ENCODE assay signal across 11 mouse cellular contexts in the genomic region with DNA sequence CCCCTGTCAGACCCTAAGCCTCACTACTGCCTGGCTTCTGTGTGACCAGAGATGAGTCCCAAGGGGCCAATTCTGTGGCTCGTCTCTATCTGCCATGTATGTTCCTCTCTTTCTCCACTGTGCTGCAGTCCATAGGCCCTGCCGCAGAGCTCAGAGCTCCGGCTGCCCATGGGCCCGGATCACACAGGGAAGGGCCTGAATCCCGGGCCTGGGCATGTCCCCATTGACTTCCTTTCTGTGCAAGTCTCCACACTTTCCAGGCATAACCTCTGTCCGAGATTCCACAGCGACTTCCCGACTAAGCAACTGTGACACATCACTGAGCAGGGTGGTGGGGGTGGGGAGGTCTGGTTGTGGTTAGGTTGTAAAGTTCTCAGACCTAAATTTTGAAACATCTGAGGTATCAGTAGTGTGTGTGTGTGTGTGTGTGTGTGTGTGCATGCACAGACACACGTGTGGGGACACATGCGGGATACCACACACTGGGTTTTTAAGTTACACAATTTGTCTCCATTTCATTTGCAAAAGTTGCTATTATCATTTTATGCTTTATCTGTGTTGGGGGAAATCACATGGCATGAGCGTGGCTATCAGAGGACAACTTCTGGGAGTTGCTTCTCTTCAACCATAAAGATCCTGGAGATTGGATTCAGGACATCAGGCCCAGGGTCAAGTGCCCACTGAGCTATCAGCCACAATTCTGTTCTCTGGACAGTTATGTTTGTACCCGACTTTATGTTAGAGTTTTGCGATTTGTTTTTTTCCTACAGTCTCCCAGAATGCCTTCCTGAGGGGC. TPM values are rescaled to one million over a fixed set of nuclear protein-coding genes. Genes with fewer than 3 reads are reported as not detected.
DNase-seq lines count a peak whose midpoint lies in the region; ATAC-seq and TF ChIP-seq lines count a peak whose summit lies in the region.
"Had no signal": no experiment of that assay in that cellular context is flagged by ENCODE, and none has a peak within 500 bp of the region (broad histone marks: within the 10 kb centered on the region; RNA-seq: fewer than 3 reads in every experiment).

No protein-coding gene starts in this region.

- no peak for ATAC-seq in liver, embryonic 13.5 days (ENCODE audit: low read depth)
- no peak for ATAC-seq in intestine, embryonic 14.5 days (replicated peaks; ENCODE audit: low FRiP score, low TSS enrichment, low read depth)
- ATAC-seq in forebrain, embryonic 14.5 days: no peak

- H3K79me2 ChIP-seq in CH12.LX (replicated peaks; ENCODE audit: control insufficient read depth, extremely low read depth, insufficient read depth, poor library complexity, severe bottlenecking): no peaks in the 10 kb centered on the region

- DNase-seq in liver, embryonic 13.5 days: no peak
- no peak for DNase-seq in liver
- DNase-seq in CH12.LX (ENCODE audit: extremely low read depth): peak; percentile 85
- DNase-seq in intestine, embryonic 14.5 days (ENCODE audit: low spot score): no peak
- peak; percentile 73 for DNase-seq in kidney, postnatal 14 days
- DNase-seq in forebrain, embryonic 14.5 days (ENCODE audit: low spot score): no peak
- DNase-seq in adrenal gland, postnatal 10 days: no peak
- no peak for DNase-seq in adrenal gland, adult 18-20 months (ENCODE audit: low spot score in 2 of 2)
- DNase-seq: cerebellum, adult 8-10 months had no signal

- H3K4me2 ChIP-seq in liver, embryonic 13.5 days: no peak overlapping the region
- H3K4me2 ChIP-seq in CH12.LX (ENCODE audit: insufficient read depth, low read depth, poor library complexity, severe bottlenecking): no peak overlapping the region
- no peak overlapping the region for H3K4me2 ChIP-seq in intestine, embryonic 14.5 days (ENCODE audit: low read length)
- H3K4me2 ChIP-seq in forebrain, embryonic 14.5 days (ENCODE audit: low read length): no peak overlapping the region
- H3K4me2 ChIP-seq: heart, embryonic 13.5 days; lung, embryonic 14.5 days had no signal

- no peaks in the 10 kb centered on the region for H3K27me3 ChIP-seq in liver, embryonic 13.5 days
- H3K27me3 ChIP-seq in CH12.LX (replicated peaks): no peaks in the 10 kb centered on the region
- H3K27me3 ChIP-seq in intestine, embryonic 14.5 days (replicated peaks; ENCODE audit: control insufficient read depth, insufficient read depth, low read length): no peaks in the 10 kb centered on the region
- no peaks in the 10 kb centered on the region for H3K27me3 ChIP-seq in forebrain, embryonic 14.5 days (replicated peaks; ENCODE audit: control insufficient read depth, insufficient read depth, low read length)
- H3K27me3 ChIP-seq: heart, embryonic 13.5 days had no signal

- H3K9me3 ChIP-seq in liver, embryonic 13.5 days (replicated peaks): no peaks in the 10 kb centered on the region
- peaks cover 6% of the 10 kb centered on the region for H3K9me3 ChIP-seq in CH12.LX (replicated peaks; ENCODE audit: low read length)
- no peaks in the 10 kb centered on the region for H3K9me3 ChIP-seq in intestine, embryonic 14.5 days (ENCODE audit: control insufficient read depth, low read length)
- H3K9me3 ChIP-seq in forebrain, embryonic 14.5 days (replicated peaks; ENCODE audit: control insufficient read depth, low read length): no peaks in the 10 kb centered on the region
- H3K9me3 ChIP-seq: heart, embryonic 13.5 days had no signal

- no peak for TF ChIP-seq EP300 in CH12.LX (IDR thresholded peaks at IDR 0.05; ENCODE audit: low read length)

- peak overlapping the region; percentile 36 for H3K27ac ChIP-seq in liver, embryonic 13.5 days
- no peak overlapping the region for H3K27ac ChIP-seq in CH12.LX (ENCODE audit: insufficient read depth, low read depth)
- peak overlapping the region; percentile 36; the same call in 1 of the 2 replicates for H3K27ac ChIP-seq in intestine, embryonic 14.5 days (ENCODE audit: low read depth)
- H3K27ac ChIP-seq in forebrain, embryonic 14.5 days (ENCODE audit: low read depth, low read length): no peak overlapping the region
- H3K27ac ChIP-seq: heart, embryonic 13.5 days had no signal

- TF ChIP-seq POLR2A in CH12.LX (IDR thresholded peaks at IDR 0.05; ENCODE audit: low read depth, low read length): no peak

- H3K9ac ChIP-seq in liver, embryonic 13.5 days: no peak overlapping the region
- no peak overlapping the region for H3K9ac ChIP-seq in CH12.LX (ENCODE audit: insufficient read depth, low read depth)
- no peak overlapping the region for H3K9ac ChIP-seq in intestine, embryonic 14.5 days (ENCODE audit: low read length)
- H3K9ac ChIP-seq in forebrain, embryonic 14.5 days (ENCODE audit: low read length): no peak overlapping the region
- H3K9ac ChIP-seq: heart, embryonic 13.5 days; lung, embryonic 14.5 days had no signal

- WGBS in liver, embryonic 13.5 days (ENCODE audit: insufficient replicate concordance): 72% methylated on average over 13 of the region's 13 CpGs
- 76% methylated on average over 13 of the region's 13 CpGs for WGBS in intestine, embryonic 14.5 days
- 92% methylated on average over 13 of the region's 13 CpGs for WGBS in forebrain, embryonic 14.5 days

- in situ Hi-C loops in CH12.LX (cut with MboI; ENCODE audit: low pct_ligation_motif_present, low pct_unique_long_range_greater_than_20kb, low sequenced_read_pairs): no loop called here

- no peaks in the 10 kb centered on the region for H3K36me3 ChIP-seq in liver, embryonic 13.5 days
- H3K36me3 ChIP-seq in CH12.LX (replicated peaks in 1 of 2; ENCODE audit: control insufficient read depth in 1 of 2, insufficient read depth in 1 of 2, low read length in 1 of 2): no peaks in the 10 kb centered on the region
- no peaks in the 10 kb centered on the region for H3K36me3 ChIP-seq in intestine, embryonic 14.5 days (ENCODE audit: control insufficient read depth, insufficient read depth, low read length)
- no peaks in the 10 kb centered on the region for H3K36me3 ChIP-seq in forebrain, embryonic 14.5 days (ENCODE audit: control insufficient read depth, insufficient read depth, low read length)
- H3K36me3 ChIP-seq: heart, embryonic 13.5 days had no signal

- no peak overlapping the region for H3K4me3 ChIP-seq in liver, embryonic 13.5 days (replicated peaks)
- no peak overlapping the region for H3K4me3 ChIP-seq in CH12.LX (replicated peaks in 1 of 3; ENCODE audit: low read depth in 2 of 3, low read length in 2 of 3, poor library complexity in 1 of 3)
- no peak overlapping the region for H3K4me3 ChIP-seq in intestine, embryonic 14.5 days (ENCODE audit: low read depth, low read length)
- no peak overlapping the region for H3K4me3 ChIP-seq in forebrain, embryonic 14.5 days (ENCODE audit: low read depth, low read length)
- H3K4me3 ChIP-seq: heart, embryonic 13.5 days had no signal

- dilution Hi-C loops in CH12.LX (cut with MboI; ENCODE audit: extremely low pct_ligation_motif_present, extremely low pct_unique_long_range_greater_than_20kb, low sequenced_read_pairs): no loop called here

- TF ChIP-seq CTCF in CH12.LX (conservative IDR thresholded peaks at IDR 0.05 in 1 of 2, IDR thresholded peaks at IDR 0.05 in 1 of 2; ENCODE audit: low read depth in 2 of 2, low read length in 2 of 2): no peak

- H3K4me1 ChIP-seq in liver, embryonic 13.5 days (replicated peaks): peaks cover 9% of the 10 kb centered on the region; the same call in 1 of the 2 replicates
- peaks cover 36 to 64% of the 10 kb centered on the region in 2 experiments for H3K4me1 ChIP-seq in CH12.LX (ENCODE audit: control insufficient read depth in 1 of 2, insufficient read depth in 2 of 2)
- peaks cover 11% of the 10 kb centered on the region; the same call in 1 of the 2 replicates for H3K4me1 ChIP-seq in intestine, embryonic 14.5 days (replicated peaks; ENCODE audit: control insufficient read depth, insufficient read depth, low read length)
- H3K4me1 ChIP-seq in forebrain, embryonic 14.5 days (ENCODE audit: control insufficient read depth, insufficient read depth, low read length): no peaks in the 10 kb centered on the region

- TF ChIP-seq RAD21 in CH12.LX (IDR thresholded peaks at IDR 0.05; ENCODE audit: low read depth, low read length): no peak

TF ChIP-seq in CH12.LX, 34 proteins besides CTCF, POLR2A, EP300 and RAD21 (continues in another document):
- TF ChIP-seq MAFK (IDR thresholded peaks at IDR 0.05; ENCODE audit: insufficient replicate concordance, low read length) (no peak), JUN (IDR thresholded peaks at IDR 0.05; ENCODE audit: insufficient read depth, low read depth, low read length) (no peak), GABPA (IDR thresholded peaks at IDR 0.05; ENCODE audit: insufficient replicate concordance, low read depth, low read length) (no peak), JUND (conservative IDR thresholded peaks at IDR 0.05; ENCODE audit: low read depth, low read length) (no peak), CHD2 (IDR thresholded peaks at IDR 0.05; ENCODE audit: low read length) (peak; percentile 51), ZMIZ1 (IDR thresholded peaks at IDR 0.05; ENCODE audit: low read depth, low read length) (no peak), IRF4 (IDR thresholded peaks at IDR 0.05; ENCODE audit: low read depth, low read length) (no peak), ZC3H11A (IDR thresholded peaks at IDR 0.05; ENCODE audit: low read depth, low read length) (no peak), MAX (IDR thresholded peaks at IDR 0.05; ENCODE audit: low read length) (0 out of 2 replicates have a peak, but pooled peaks have one; percentile 35), KAT2A (IDR thresholded peaks at IDR 0.05; ENCODE audit: insufficient replicate concordance, low read length) (no peak), E2F4 (IDR thresholded peaks at IDR 0.05; ENCODE audit: insufficient replicate concordance, low read depth, low read length) (no peak)

RNA-seq across cellular contexts. Expression of gene A4galt, which starts 40.9 kb away (rescaled TPM):
- 0.05 and 0.07 TPM in 2 replicates for polyA plus RNA-seq in liver, embryonic 13.5 days (2015; fragmentation: Nextera tagmentation; extraction: Ambion mirVana)
- 23.6 and 29.8 TPM in 2 replicates for total RNA-seq in CH12.LX (2012; rRNA removed)
- total RNA-seq in CH12.LX (2014; rRNA removed): 14.8 and 15.9 TPM in 2 replicates
- 11.2 and 11.4 TPM in 2 replicates for polyA plus RNA-seq in CH12.LX (2012; ENCODE audit: insufficient read length, low read depth)
- polyA plus RNA-seq in intestine, embryonic 14.5 days (2014; fragmentation: Nextera tagmentation; extraction: Ambion mirVana): 3.3 and 3.4 TPM in 2 replicates
- 1.5 and 2.3 TPM in 2 replicates for polyA plus RNA-seq in forebrain, embryonic 14.5 days (2014; fragmentation: Nextera tagmentation; extraction: Ambion mirVana)
- total RNA-seq in adrenal gland, postnatal 10 days (2021): 10 to 100 TPM; 12.3 to 12.8 TPM
- total RNA-seq in adrenal gland, adult 18-20 months (2021): 1 to 10 TPM; 5.5 to 8.6 TPM

RNA-seq across cellular contexts. Expression of gene Arfgap3, which starts 57.6 kb away (rescaled TPM):
- 15.2 and 16.2 TPM in 2 replicates for polyA plus RNA-seq in liver, embryonic 13.5 days (2015; fragmentation: Nextera tagmentation; extraction: Ambion mirVana)
- total RNA-seq in CH12.LX (2012; rRNA removed): 21.7 and 23.7 TPM in 2 replicates
- 17.9 and 20.3 TPM in 2 replicates for total RNA-seq in CH12.LX (2014; rRNA removed)
- 11.0 and 13.8 TPM in 2 replicates for polyA plus RNA-seq in CH12.LX (2012; ENCODE audit: insufficient read length, low read depth)
- polyA plus RNA-seq in intestine, embryonic 14.5 days (2014; fragmentation: Nextera tagmentation; extraction: Ambion mirVana): 53.5 and 54.6 TPM in 2 replicates
- polyA plus RNA-seq in forebrain, embryonic 14.5 days (2014; fragmentation: Nextera tagmentation; extraction: Ambion mirVana): 40.0 and 45.4 TPM in 2 replicates
- total RNA-seq in adrenal gland, postnatal 10 days (2021): 10 to 100 TPM; 24.0 to 24.7 TPM
- 10 to 100 TPM; 22.1 to 24.5 TPM for total RNA-seq in adrenal gland, adult 18-20 months (2021)

Comparison
In these comparisons a context has a peak if more than half of its experiments do, and no peak if none do; other contexts are left out.
1. DNase-seq: peak in CH12.LX (single experiment) and kidney, postnatal 14 days (single experiment); none in liver, embryonic 13.5 days (single experiment), liver (single experiment), intestine, embryonic 14.5 days (single experiment), forebrain, embryonic 14.5 days (single experiment), adrenal gland, postnatal 10 days (single experiment) and adrenal gland, adult 18-20 months (0 of 2).
2. H3K27ac ChIP-seq: peak in liver, embryonic 13.5 days (single experiment) and intestine, embryonic 14.5 days (single experiment); none in CH12.LX (single experiment) and forebrain, embryonic 14.5 days (single experiment).